In genomic region chr11:80853014-80853413, GRCm38 (mm10) we compare ENCODE assay signal across 15 mouse cellular contexts. TPM values are rescaled to one million over a fixed set of nuclear protein-coding genes. Genes with fewer than 3 reads are reported as not detected.
A peak's percentile ranks its signal among the peaks of the same experiment; 100 is the strongest.
DNase-seq lines count a peak whose midpoint lies in the region; ATAC-seq and TF ChIP-seq lines count a peak whose summit lies in the region.
"Had no signal": no experiment of that assay in that cellular context is flagged by ENCODE, and none has a peak within 500 bp of the region (broad histone marks: within the 10 kb centered on the region; RNA-seq: fewer than 3 reads in every experiment).

No protein-coding gene starts in this region.

- peak; percentile 55 for DNase-seq in forebrain, postnatal 0 days
- no peak for DNase-seq in forebrain, embryonic 11.5 days (ENCODE audit: low spot score)
- DNase-seq in midbrain, embryonic 11.5 days (ENCODE audit: low spot score, missing footprints), result no peak
- DNase-seq in thymus, postnatal 14 days, result no peak
- DNase-seq in kidney, adult 2 months, result no peak
- DNase-seq: adrenal gland, adult 8-10 months; kidney, postnatal 25 days; thymus, adult 2 months had no signal

- no peak overlapping the region for H3K9ac ChIP-seq in forebrain, postnatal 0 days
- no peak overlapping the region for H3K9ac ChIP-seq in forebrain, embryonic 11.5 days (ENCODE audit: low read length)
- no peak overlapping the region for H3K9ac ChIP-seq in midbrain, embryonic 13.5 days (replicated peaks)
- H3K9ac ChIP-seq in midbrain, embryonic 11.5 days (ENCODE audit: low read length), result no peak overlapping the region
- H3K9ac ChIP-seq in intestine, embryonic 16.5 days (ENCODE audit: low read depth, low read length), result no peak overlapping the region
- no peak overlapping the region for H3K9ac ChIP-seq in midbrain, embryonic 16.5 days (ENCODE audit: low read depth, low read length)
- H3K9ac ChIP-seq: heart, embryonic 12.5 days; liver, embryonic 15.5 days had no signal

- peaks cover 7% of the 10 kb centered on the region; the same call in 1 of the 2 replicates for H3K4me1 ChIP-seq in forebrain, postnatal 0 days (ENCODE audit: insufficient read depth)
- no peaks in the 10 kb centered on the region for H3K4me1 ChIP-seq in forebrain, embryonic 11.5 days (replicated peaks; ENCODE audit: control insufficient read depth, insufficient read depth, low read length)
- H3K4me1 ChIP-seq in midbrain, embryonic 13.5 days (replicated peaks), result peaks cover 9% of the 10 kb centered on the region; the same call in 1 of the 2 replicates
- H3K4me1 ChIP-seq in midbrain, embryonic 11.5 days (ENCODE audit: control insufficient read depth, insufficient read depth, low read length), result no peaks in the 10 kb centered on the region
- H3K4me1 ChIP-seq in intestine, embryonic 16.5 days (ENCODE audit: control insufficient read depth, insufficient read depth, low read length), result peaks cover 10% of the 10 kb centered on the region
- H3K4me1 ChIP-seq in midbrain, embryonic 16.5 days (ENCODE audit: control insufficient read depth, insufficient read depth, low read length), result peaks cover 11% of the 10 kb centered on the region
- H3K4me1 ChIP-seq in kidney, adult 2 months (ENCODE audit: control insufficient read depth, insufficient read depth, low read length), result no peaks in the 10 kb centered on the region

- no peak for TF ChIP-seq POLR2A in kidney, adult 2 months (IDR thresholded peaks at IDR 0.05; ENCODE audit: low read depth, low read length)

- no peak overlapping the region for H3K4me2 ChIP-seq in forebrain, postnatal 0 days (ENCODE audit: low read depth)
- H3K4me2 ChIP-seq in forebrain, embryonic 11.5 days (ENCODE audit: low read depth, low read length, severe bottlenecking), result no peak overlapping the region
- H3K4me2 ChIP-seq in midbrain, embryonic 13.5 days (replicated peaks), result no peak overlapping the region
- no peak overlapping the region for H3K4me2 ChIP-seq in midbrain, embryonic 11.5 days
- H3K4me2 ChIP-seq in intestine, embryonic 16.5 days (ENCODE audit: low read depth, low read length), result no peak overlapping the region
- 0 out of 2 replicates have a peak overlapping the region, but pooled peaks have one; percentile 1 for H3K4me2 ChIP-seq in midbrain, embryonic 16.5 days (ENCODE audit: low read length)
- H3K4me2 ChIP-seq: heart, embryonic 12.5 days; liver, embryonic 15.5 days had no signal

- no peaks in the 10 kb centered on the region for H3K9me3 ChIP-seq in forebrain, postnatal 0 days (ENCODE audit: low read length)
- no peaks in the 10 kb centered on the region for H3K9me3 ChIP-seq in forebrain, embryonic 11.5 days (ENCODE audit: control insufficient read depth, low read length)
- H3K9me3 ChIP-seq in midbrain, embryonic 13.5 days, result no peaks in the 10 kb centered on the region
- no peaks in the 10 kb centered on the region for H3K9me3 ChIP-seq in midbrain, embryonic 11.5 days (ENCODE audit: control insufficient read depth, low read length)
- no peaks in the 10 kb centered on the region for H3K9me3 ChIP-seq in intestine, embryonic 16.5 days (ENCODE audit: control insufficient read depth, low read length)
- no peaks in the 10 kb centered on the region for H3K9me3 ChIP-seq in midbrain, embryonic 16.5 days (replicated peaks; ENCODE audit: control insufficient read depth, low read length, poor library complexity, severe bottlenecking)
- H3K9me3 ChIP-seq: heart, embryonic 12.5 days; liver, embryonic 15.5 days had no signal

- WGBS in forebrain, postnatal 0 days, result 20% methylated on average over 3 of the region's 3 CpGs
- 58% methylated on average over 3 of the region's 3 CpGs for WGBS in forebrain, embryonic 11.5 days
- 43% methylated on average over 3 of the region's 3 CpGs for WGBS in midbrain, embryonic 13.5 days
- 56% methylated on average over 3 of the region's 3 CpGs for WGBS in midbrain, embryonic 11.5 days
- WGBS in intestine, embryonic 16.5 days, result 30% methylated on average over 3 of the region's 3 CpGs
- 41% methylated on average over 3 of the region's 3 CpGs for WGBS in midbrain, embryonic 16.5 days
- WGBS in kidney, adult 2 months, result 61% methylated on average over 3 of the region's 3 CpGs

- no peaks in the 10 kb centered on the region for H3K27me3 ChIP-seq in forebrain, postnatal 0 days (ENCODE audit: insufficient read depth, low read length)
- H3K27me3 ChIP-seq in forebrain, embryonic 11.5 days (ENCODE audit: control insufficient read depth, insufficient read depth, low read length), result no peaks in the 10 kb centered on the region
- H3K27me3 ChIP-seq in midbrain, embryonic 13.5 days, result no peaks in the 10 kb centered on the region
- no peaks in the 10 kb centered on the region for H3K27me3 ChIP-seq in midbrain, embryonic 11.5 days (ENCODE audit: control insufficient read depth, insufficient read depth, low read length)
- H3K27me3 ChIP-seq in intestine, embryonic 16.5 days (replicated peaks; ENCODE audit: control insufficient read depth, insufficient read depth, low read length), result no peaks in the 10 kb centered on the region
- H3K27me3 ChIP-seq in midbrain, embryonic 16.5 days (ENCODE audit: control insufficient read depth, insufficient read depth, low read depth, low read length), result no peaks in the 10 kb centered on the region
- no peaks in the 10 kb centered on the region for H3K27me3 ChIP-seq in kidney, adult 2 months (replicated peaks; ENCODE audit: control insufficient read depth, insufficient read depth, low read length)

- TF ChIP-seq CTCF in forebrain, postnatal 0 days (IDR thresholded peaks at IDR 0.05; ENCODE audit: low read depth), result no peak
- TF ChIP-seq CTCF in kidney, adult 2 months (conservative IDR thresholded peaks at IDR 0.05; ENCODE audit: insufficient read depth, insufficient read length, low read depth, low read length), result no peak

- no peak overlapping the region for H3K4me3 ChIP-seq in forebrain, postnatal 0 days (ENCODE audit: low read depth, low read length)
- no peak overlapping the region for H3K4me3 ChIP-seq in forebrain, embryonic 11.5 days (ENCODE audit: low read depth, low read length)
- H3K4me3 ChIP-seq in midbrain, embryonic 13.5 days (replicated peaks), result no peak overlapping the region
- no peak overlapping the region for H3K4me3 ChIP-seq in midbrain, embryonic 11.5 days (ENCODE audit: low read depth, low read length)
- H3K4me3 ChIP-seq in intestine, embryonic 16.5 days (ENCODE audit: low read length), result no peak overlapping the region
- no peak overlapping the region for H3K4me3 ChIP-seq in midbrain, embryonic 16.5 days (ENCODE audit: low read depth, low read length)
- no peak overlapping the region for H3K4me3 ChIP-seq in kidney, adult 2 months (ENCODE audit: insufficient read depth, low read depth, low read length)
- H3K4me3 ChIP-seq: erythroblast, embryonic 14.5 days; heart, embryonic 12.5 days; liver, embryonic 15.5 days had no signal

- ATAC-seq in forebrain, postnatal 0 days, result peak; percentile 84
- no peak for ATAC-seq in forebrain, embryonic 11.5 days (replicated peaks; ENCODE audit: low FRiP score)
- ATAC-seq in midbrain, embryonic 13.5 days, result 0 out of 2 replicates have a peak, but pooled peaks have one; percentile 27
- ATAC-seq in midbrain, embryonic 11.5 days (ENCODE audit: low FRiP score), result no peak
- ATAC-seq in intestine, embryonic 16.5 days, result peak; percentile 69
- peak; percentile 45; the same call in 1 of the 2 replicates for ATAC-seq in midbrain, embryonic 16.5 days

- H3K36me3 ChIP-seq in forebrain, postnatal 0 days (ENCODE audit: insufficient read depth), result no peaks in the 10 kb centered on the region
- no peaks in the 10 kb centered on the region for H3K36me3 ChIP-seq in forebrain, embryonic 11.5 days (ENCODE audit: control insufficient read depth, insufficient read depth, low read length)
- no peaks in the 10 kb centered on the region for H3K36me3 ChIP-seq in midbrain, embryonic 13.5 days
- H3K36me3 ChIP-seq in midbrain, embryonic 11.5 days (ENCODE audit: control insufficient read depth, insufficient read depth, low read length), result no peaks in the 10 kb centered on the region
- no peaks in the 10 kb centered on the region for H3K36me3 ChIP-seq in intestine, embryonic 16.5 days (ENCODE audit: control insufficient read depth, insufficient read depth, low read length)
- H3K36me3 ChIP-seq in midbrain, embryonic 16.5 days (ENCODE audit: control insufficient read depth, insufficient read depth, low read length), result no peaks in the 10 kb centered on the region
- no peaks in the 10 kb centered on the region for H3K36me3 ChIP-seq in kidney, adult 2 months (ENCODE audit: control insufficient read depth, insufficient read depth, low read length)
- H3K36me3 ChIP-seq: heart, embryonic 12.5 days; liver, embryonic 15.5 days had no signal

- H3K27ac ChIP-seq in forebrain, postnatal 0 days (ENCODE audit: low read depth, low read length), result 0 out of 2 replicates have a peak overlapping the region, but pooled peaks have one; percentile 15
- H3K27ac ChIP-seq in forebrain, embryonic 11.5 days (ENCODE audit: low read depth, low read length), result no peak overlapping the region
- H3K27ac ChIP-seq in midbrain, embryonic 13.5 days, result no peak overlapping the region
- no peak overlapping the region for H3K27ac ChIP-seq in midbrain, embryonic 11.5 days (ENCODE audit: low read depth, low read length)
- H3K27ac ChIP-seq in intestine, embryonic 16.5 days (ENCODE audit: low read length), result no peak overlapping the region
- H3K27ac ChIP-seq in midbrain, embryonic 16.5 days (ENCODE audit: low read length), result 0 out of 2 replicates have a peak overlapping the region, but pooled peaks have one; percentile 10
- no peak overlapping the region for H3K27ac ChIP-seq in kidney, adult 2 months (ENCODE audit: insufficient read depth, low read depth, low read length)
- H3K27ac ChIP-seq: liver, embryonic 15.5 days had no signal

RNA-seq across cellular contexts. Expression of gene Spaca3, which starts 5.2 kb away (rescaled TPM):
- not detected in 2 replicates for total RNA-seq in forebrain, postnatal 0 days (2014; rRNA removed)
- not detected in 2 replicates for polyA plus RNA-seq in forebrain, postnatal 0 days (2015; fragmentation: Nextera tagmentation; extraction: Ambion mirVana)
- not detected in 2 replicates for polyA plus RNA-seq in forebrain, embryonic 11.5 days (2014; fragmentation: Nextera tagmentation; extraction: Ambion mirVana)
- not detected in 2 replicates for polyA plus RNA-seq in midbrain, embryonic 13.5 days (2015; fragmentation: Nextera tagmentation; extraction: Ambion mirVana)
- not detected in 2 replicates for polyA plus RNA-seq in midbrain, embryonic 11.5 days (2014; fragmentation: Nextera tagmentation; extraction: Ambion mirVana)
- not detected in 2 replicates for polyA plus RNA-seq in intestine, embryonic 16.5 days (2015; fragmentation: Nextera tagmentation; extraction: Ambion mirVana)
- polyA plus RNA-seq in midbrain, embryonic 16.5 days (2015; fragmentation: Nextera tagmentation; extraction: Ambion mirVana), result not detected in 2 replicates
- 0.27 TPM in 1 of 2 replicates, not detected in the other for polyA plus RNA-seq in kidney, adult 2 months (2012; rRNA removed)
- total RNA-seq: adrenal gland, adult 8-10 months; gastrocnemius, adult 18-20 months had no signal
- polyA plus RNA-seq: erythroblast, embryonic 14.5 days; heart, embryonic 12.5 days; liver, embryonic 15.5 days had no signal

RNA-seq across cellular contexts. Expression of gene Tmem98, which starts 43.0 kb away (rescaled TPM):
- 15.7 and 18.3 TPM in 2 replicates for total RNA-seq in forebrain, postnatal 0 days (2014; rRNA removed)
- 20.5 and 20.8 TPM in 2 replicates for polyA plus RNA-seq in forebrain, postnatal 0 days (2015; fragmentation: Nextera tagmentation; extraction: Ambion mirVana)
- 92.7 and 97.0 TPM in 2 replicates for polyA plus RNA-seq in forebrain, embryonic 11.5 days (2014; fragmentation: Nextera tagmentation; extraction: Ambion mirVana)
- 41.7 and 48.6 TPM in 2 replicates for polyA plus RNA-seq in midbrain, embryonic 13.5 days (2015; fragmentation: Nextera tagmentation; extraction: Ambion mirVana)
- polyA plus RNA-seq in midbrain, embryonic 11.5 days (2014; fragmentation: Nextera tagmentation; extraction: Ambion mirVana), result 93.9 and 94.9 TPM in 2 replicates
- 241 and 243 TPM in 2 replicates for polyA plus RNA-seq in intestine, embryonic 16.5 days (2015; fragmentation: Nextera tagmentation; extraction: Ambion mirVana)
- polyA plus RNA-seq in midbrain, embryonic 16.5 days (2015; fragmentation: Nextera tagmentation; extraction: Ambion mirVana), result 18.6 and 19.6 TPM in 2 replicates
- 23.0 and 26.3 TPM in 2 replicates for polyA plus RNA-seq in kidney, adult 2 months (2012; rRNA removed)
- polyA plus RNA-seq: erythroblast, embryonic 14.5 days had no signal

Comparison
In these comparisons a context has a peak if more than half of its experiments do, and no peak if none do; other contexts are left out.
1. ATAC-seq: peak in forebrain, postnatal 0 days (single experiment), midbrain, embryonic 13.5 days (single experiment), intestine, embryonic 16.5 days (single experiment) and midbrain, embryonic 16.5 days (single experiment); none in forebrain, embryonic 11.5 days (single experiment) and midbrain, embryonic 11.5 days (single experiment).
2. H3K27ac ChIP-seq: peak in forebrain, postnatal 0 days (single experiment) and midbrain, embryonic 16.5 days (single experiment); none in forebrain, embryonic 11.5 days (single experiment), midbrain, embryonic 13.5 days (single experiment), midbrain, embryonic 11.5 days (single experiment), intestine, embryonic 16.5 days (single experiment) and kidney, adult 2 months (single experiment).